Mouse (Mus musculus) forebrain, embryonic 12.5 days (tissue): Measurements from ENCODE around the gene Musk. TPM values are rescaled to one million over a fixed set of nuclear protein-coding genes. Genes with fewer than 3 reads are reported as not detected.
"Not testable (repeated sequence)": the region's sequence is repeated elsewhere in the genome, so short reads cannot be mapped to it uniquely, and the experiment has no call there.

Experiments
- ATAC-seq: fragments of 200-750 bp; cut with Nextera tagmentation; 2 replicates; pipeline ENCODE4 v1.8.0; 2017; ENCODE audit warnings: moderate TSS enrichment; ENCODE audit not compliant: low FRiP score
- H3K27ac ChIP-seq: fragments of 300-500 bp; sonication (generic); 2 replicates; pipeline ENCODE4 v1.5.1; 2016; ENCODE audit warnings: mild to moderate bottlenecking
- H3K27me3 ChIP-seq: fragments of 300-500 bp; sonication (generic); 2 replicates; pipeline ENCODE4 v1.6.1; 2016; ENCODE audit warnings: mild to moderate bottlenecking
- H3K36me3 ChIP-seq: fragments of 300-500 bp; sonication (generic); replicated peaks from 2 replicates; pipeline ENCODE4 v1.6.1; 2016; ENCODE audit warnings: mild to moderate bottlenecking
- H3K4me1 ChIP-seq: fragments of 300-500 bp; sonication (generic); 2 replicates; pipeline ENCODE4 v1.6.1; 2016
- H3K4me2 ChIP-seq: fragments of 300-500 bp; sonication (generic); 2 replicates; pipeline ENCODE4 v1.6.1; 2016; ENCODE audit warnings: mild to moderate bottlenecking, moderate library complexity
- H3K4me3 ChIP-seq: fragments of 300-500 bp; sonication (generic); replicated peaks from 2 replicates; pipeline ENCODE4 v1.5.1; 2016; ENCODE audit warnings: mild to moderate bottlenecking
- H3K9ac ChIP-seq: fragments of 300-500 bp; sonication (generic); 2 replicates; pipeline ENCODE4 v1.6.1; 2016; ENCODE audit warnings: mild to moderate bottlenecking
- H3K9me3 ChIP-seq: fragments of 300-500 bp; sonication (generic); 2 replicates; pipeline ENCODE4 v1.6.1; 2016
- WGBS: fragments of 180-500 bp; shearing (Covaris S2); methylation state at CpG from one replicate; pipeline ENCODE4 v1.1.7; 2016; 5-methylcytosine and 5-hydroxymethylcytosine counted together
- polyA plus RNA-seq: library from polyadenylated mRNA; unstranded; fragments of >200 nt; fragmentation: Nextera tagmentation; extraction: Ambion mirVana; gene quantifications from 2 replicates; pipeline ENCODE4 v1.2.1, GENCODE M21; 2016

The Musk gene
- polyA plus RNA-seq: 0.06 TPM in 1 of 2 replicates, not detected in the other

- no peak for ATAC-seq
- Histone ChIP-seq H3K9me3 (no peaks in the 10 kb centered on the region), H3K27ac (no peak within 1 kb of the TSS), H3K4me1 (no peaks in the 10 kb centered on the region), H3K27me3 (no peaks in the 10 kb centered on the region), H3K4me3 (no peak within 1 kb of the TSS), H3K4me2 (no peak within 1 kb of the TSS), H3K36me3 (no peaks in the 10 kb centered on the region), H3K9ac (no peak within 1 kb of the TSS)
- 60% methylated on average over 11 of the region's 11 CpGs for WGBS
These were observed at the start of gene Musk for GRCm38 (mm10) chr4:58285687-58286086. TSS of gene Musk (plus strand) at chr4:58285960.

GRCm38 (mm10) chr4:58240416-58240815 is 45.3 kb upstream of the Musk start:
- WGBS: 85% methylated on average over 7 of the region's 7 CpGs
- H3K4me2 ChIP-seq: no peak overlapping the region
- no peak for ATAC-seq

GRCm38 (mm10) chr4:58245544-58245943 is 40.2 kb upstream of the Musk start:
- no peak overlapping the region for H3K27ac ChIP-seq
- H3K4me3 ChIP-seq: no peak overlapping the region
- no peak overlapping the region for H3K9ac ChIP-seq
- no peak for ATAC-seq
- WGBS: 100% methylated on average over 1 of the region's 1 CpGs
- no peaks in the 10 kb centered on the region for H3K4me1 ChIP-seq
- H3K36me3 ChIP-seq: no peaks in the 10 kb centered on the region
- no peaks in the 10 kb centered on the region for H3K9me3 ChIP-seq
- H3K27me3 ChIP-seq: no peaks in the 10 kb centered on the region
- no peak overlapping the region for H3K4me2 ChIP-seq

More at GRCm38 (mm10) chr4:58240416-58240815, 45.3 kb upstream of the Musk start:
- no peak overlapping the region for H3K27ac ChIP-seq
- H3K36me3 ChIP-seq: no peaks in the 10 kb centered on the region
- H3K27me3 ChIP-seq: no peaks in the 10 kb centered on the region
- H3K4me3 ChIP-seq: no peak overlapping the region
- no peaks in the 10 kb centered on the region for H3K9me3 ChIP-seq
- H3K9ac ChIP-seq: no peak overlapping the region
- H3K4me1 ChIP-seq: no peaks in the 10 kb centered on the region

GRCm38 (mm10) chr4:58252381-58252780 is 33.4 kb upstream of the Musk start:
- Histone ChIP-seq H3K4me2 (no peak overlapping the region), H3K27me3 (no peaks in the 10 kb centered on the region), H3K4me1 (no peaks in the 10 kb centered on the region), H3K9ac (no peak overlapping the region), H3K4me3 (no peak overlapping the region), H3K27ac (no peak overlapping the region), H3K36me3 (no peaks in the 10 kb centered on the region), H3K9me3 (no peaks in the 10 kb centered on the region)
- 90% methylated on average over 3 of the region's 3 CpGs for WGBS
- ATAC-seq: no peak

- 42% methylated on average over 5 of the region's 5 CpGs for WGBS
- Histone ChIP-seq H3K9me3 (no peaks in the 10 kb centered on the region), H3K4me1 (no peaks in the 10 kb centered on the region), H3K4me3 (no peak overlapping the region), H3K27me3 (no peaks in the 10 kb centered on the region), H3K9ac (no peak overlapping the region), H3K27ac (no peak overlapping the region), H3K4me2 (no peak overlapping the region), H3K36me3 (no peaks in the 10 kb centered on the region)
- no peak for ATAC-seq
These were observed 32.4 kb upstream of the Musk start for GRCm38 (mm10) chr4:58253410-58253809.

GRCm38 (mm10) chr4:58260767-58261166 is 25.0 kb upstream of the Musk start:
- not testable (repeated sequence) for H3K27me3 ChIP-seq, H3K4me1 ChIP-seq, ATAC-seq, H3K9ac ChIP-seq, H3K4me2 ChIP-seq, H3K4me3 ChIP-seq, H3K27ac ChIP-seq, H3K9me3 ChIP-seq, H3K36me3 ChIP-seq
- 94% methylated on average over 21 of the region's 21 CpGs for WGBS

- no peaks in the 10 kb centered on the region for H3K4me1 ChIP-seq
- H3K27ac ChIP-seq: no peak overlapping the region
- no peak overlapping the region for H3K4me3 ChIP-seq
- H3K36me3 ChIP-seq: no peaks in the 10 kb centered on the region
- ATAC-seq: no peak
- no peaks in the 10 kb centered on the region for H3K9me3 ChIP-seq
- 52% methylated on average over 7 of the region's 7 CpGs for WGBS
- H3K27me3 ChIP-seq: no peaks in the 10 kb centered on the region
- no peak overlapping the region for H3K9ac ChIP-seq
- no peak overlapping the region for H3K4me2 ChIP-seq
These were observed 19.5 kb upstream of the Musk start for GRCm38 (mm10) chr4:58266294-58266693.

GRCm38 (mm10) chr4:58268897-58269542 is 16.7 kb upstream of the Musk start:
- H3K9ac ChIP-seq: no peak overlapping the region
- WGBS: 87% methylated on average over 4 of the region's 4 CpGs
- H3K27me3 ChIP-seq: no peaks in the 10 kb centered on the region
- ATAC-seq: no peak
- H3K4me2 ChIP-seq: no peak overlapping the region
- no peaks in the 10 kb centered on the region for H3K4me1 ChIP-seq
- no peak overlapping the region for H3K27ac ChIP-seq
- H3K4me3 ChIP-seq: no peak overlapping the region
- no peaks in the 10 kb centered on the region for H3K36me3 ChIP-seq
- H3K9me3 ChIP-seq: no peaks in the 10 kb centered on the region

- ATAC-seq: no peak
- 96% methylated on average over 2 of the region's 2 CpGs for WGBS
- H3K4me3 ChIP-seq: no peak overlapping the region
- H3K9me3 ChIP-seq: no peaks in the 10 kb centered on the region
- no peaks in the 10 kb centered on the region for H3K36me3 ChIP-seq
- H3K27ac ChIP-seq: no peak overlapping the region
- H3K4me2 ChIP-seq: no peak overlapping the region
- H3K27me3 ChIP-seq: no peaks in the 10 kb centered on the region
- no peak overlapping the region for H3K9ac ChIP-seq
- H3K4me1 ChIP-seq: no peaks in the 10 kb centered on the region
These were observed 15.8 kb upstream of the Musk start for GRCm38 (mm10) chr4:58269961-58270360.

- ATAC-seq: no peak
- Histone ChIP-seq H3K9ac (no peak overlapping the region), H3K4me3 (no peak overlapping the region), H3K4me1 (no peaks in the 10 kb centered on the region), H3K27me3 (no peaks in the 10 kb centered on the region), H3K4me2 (no peak overlapping the region), H3K36me3 (no peaks in the 10 kb centered on the region), H3K9me3 (no peaks in the 10 kb centered on the region), H3K27ac (no peak overlapping the region)
- 98% methylated on average over 1 of the region's 1 CpGs for WGBS
These were observed 14.8 kb upstream of the Musk start for GRCm38 (mm10) chr4:58270956-58271355.

- Histone ChIP-seq H3K4me1 (no peaks in the 10 kb centered on the region), H3K36me3 (no peaks in the 10 kb centered on the region), H3K27me3 (no peaks in the 10 kb centered on the region), H3K9me3 (no peaks in the 10 kb centered on the region), H3K27ac (no peak overlapping the region), H3K4me3 (no peak overlapping the region), H3K4me2 (no peak overlapping the region), H3K9ac (no peak overlapping the region)
- 75% methylated on average over 10 of the region's 10 CpGs for WGBS
- no peak for ATAC-seq
These were observed 14.1 kb upstream of the Musk start for GRCm38 (mm10) chr4:58271504-58272162.

- Histone ChIP-seq H3K4me1 (no peaks in the 10 kb centered on the region), H3K36me3 (no peaks in the 10 kb centered on the region), H3K4me3 (no peak overlapping the region), H3K27ac (no peak overlapping the region), H3K4me2 (no peak overlapping the region), H3K27me3 (no peaks in the 10 kb centered on the region), H3K9me3 (no peaks in the 10 kb centered on the region), H3K9ac (no peak overlapping the region)
- WGBS: 63% methylated on average over 8 of the region's 8 CpGs
- ATAC-seq: no peak
These were observed 10.4 kb upstream of the Musk start for GRCm38 (mm10) chr4:58275261-58275895.

GRCm38 (mm10) chr4:58278368-58278767 is 7.4 kb upstream of the Musk start:
- no peak for ATAC-seq
- no peaks in the 10 kb centered on the region for H3K27me3 ChIP-seq
- no peak overlapping the region for H3K4me3 ChIP-seq
- no peak overlapping the region for H3K9ac ChIP-seq
- H3K9me3 ChIP-seq: no peaks in the 10 kb centered on the region
- WGBS: 87% methylated on average over 6 of the region's 6 CpGs
- H3K27ac ChIP-seq: no peak overlapping the region
- H3K4me1 ChIP-seq: no peaks in the 10 kb centered on the region
- H3K4me2 ChIP-seq: no peak overlapping the region
- H3K36me3 ChIP-seq: no peaks in the 10 kb centered on the region
